In genomic region chr6:135441126-135441871, GRCm38 (mm10) we compare ENCODE assay signal across 10 mouse cellular contexts.
DNase-seq lines count a peak whose midpoint lies in the region; ATAC-seq and TF ChIP-seq lines count a peak whose summit lies in the region.
"Had no signal": no experiment of that assay in that cellular context is flagged by ENCODE, and none has a peak within 500 bp of the region (broad histone marks: within the 10 kb centered on the region; RNA-seq: fewer than 3 reads in every experiment).

No protein-coding gene starts in this region.

- H3K4me1 ChIP-seq in forebrain, embryonic 13.5 days = peaks cover 25% of the 10 kb centered on the region
- H3K4me1 ChIP-seq in hindbrain, embryonic 11.5 days (replicated peaks; ENCODE audit: control insufficient read depth, insufficient read depth, low read length) = no peaks in the 10 kb centered on the region
- H3K4me1 ChIP-seq: liver, embryonic 12.5 days had no signal

- H3K27ac ChIP-seq in forebrain, embryonic 13.5 days = peak overlapping the region; percentile 86
- H3K27ac ChIP-seq in hindbrain, embryonic 11.5 days (ENCODE audit: low read depth, low read length) = no peak overlapping the region
- no peak overlapping the region for H3K27ac ChIP-seq in gastrocnemius, adult 2 months
- H3K27ac ChIP-seq: embryonic facial prominence, embryonic 12.5 days; liver, embryonic 12.5 days had no signal

- no peaks in the 10 kb centered on the region for H3K27me3 ChIP-seq in forebrain, embryonic 13.5 days
- H3K27me3 ChIP-seq in hindbrain, embryonic 11.5 days (ENCODE audit: control insufficient read depth, insufficient read depth, low read length) = no peaks in the 10 kb centered on the region

- H3K4me2 ChIP-seq in forebrain, embryonic 13.5 days = peak overlapping the region; percentile 33
- H3K4me2 ChIP-seq in hindbrain, embryonic 11.5 days (replicated peaks; ENCODE audit: low read depth, low read length) = no peak overlapping the region
- H3K4me2 ChIP-seq: embryonic facial prominence, embryonic 12.5 days; liver, embryonic 12.5 days had no signal

- WGBS in forebrain, embryonic 13.5 days = 37% methylated on average over 11 of the region's 11 CpGs
- 66% methylated on average over 11 of the region's 11 CpGs for WGBS in hindbrain, embryonic 11.5 days

- peaks cover 8% of the 10 kb centered on the region; the same call in 1 of the 2 replicates for H3K9me3 ChIP-seq in forebrain, embryonic 13.5 days (replicated peaks)
- no peaks in the 10 kb centered on the region for H3K9me3 ChIP-seq in hindbrain, embryonic 11.5 days (ENCODE audit: control insufficient read depth, low read length)
- H3K9me3 ChIP-seq: embryonic facial prominence, embryonic 12.5 days; liver, embryonic 12.5 days had no signal

- peak; percentile 15 for DNase-seq in hindbrain, embryonic 11.5 days (ENCODE audit: low spot score)
- DNase-seq in left cerebral cortex, postnatal 10 days (ENCODE audit: extremely low spot score in 1 of 2, low spot score in 2 of 2) = peak; percentile 47 to 61
- DNase-seq in right cerebral cortex, adult 18-20 months = peak; percentile 78
- no peak for DNase-seq in gastrocnemius, adult 2 months
- DNase-seq in lung, adult 18-20 months = no peak
- no peak for DNase-seq in adrenal gland, postnatal 14 days
- DNase-seq: heart, postnatal 36 days had no signal

- H3K4me3 ChIP-seq in forebrain, embryonic 13.5 days = no peak overlapping the region
- no peak overlapping the region for H3K4me3 ChIP-seq in hindbrain, embryonic 11.5 days (ENCODE audit: low read depth, low read length)
- H3K4me3 ChIP-seq in gastrocnemius, adult 2 months = no peak overlapping the region
- H3K4me3 ChIP-seq: embryonic facial prominence, embryonic 12.5 days; liver, embryonic 12.5 days had no signal

- intact Hi-C loops in left cerebral cortex, postnatal 10 days (cut with DNase I) = loop anchor here (5.0 to 10.0 kb wide), 2 partner anchors 386 to 454 kb away; no protein-coding TSS in a partner anchor
- intact Hi-C loops in gastrocnemius, adult 2 months (cut with DNase I) = no loop called here

- ATAC-seq in forebrain, embryonic 13.5 days = peak; percentile 88
- peak; percentile 47; the same call in 1 of the 2 replicates for ATAC-seq in hindbrain, embryonic 11.5 days (ENCODE audit: low FRiP score)
- ATAC-seq: liver, embryonic 12.5 days had no signal

- no peak overlapping the region for H3K9ac ChIP-seq in forebrain, embryonic 13.5 days
- no peak overlapping the region for H3K9ac ChIP-seq in hindbrain, embryonic 11.5 days (ENCODE audit: low read depth, low read length)
- H3K9ac ChIP-seq: embryonic facial prominence, embryonic 12.5 days; liver, embryonic 12.5 days had no signal

- no peaks in the 10 kb centered on the region for H3K36me3 ChIP-seq in forebrain, embryonic 13.5 days (ENCODE audit: poor library complexity, severe bottlenecking)
- no peaks in the 10 kb centered on the region for H3K36me3 ChIP-seq in hindbrain, embryonic 11.5 days (ENCODE audit: control insufficient read depth, insufficient read depth, low read length)
- H3K36me3 ChIP-seq: embryonic facial prominence, embryonic 12.5 days; liver, embryonic 12.5 days had no signal

- TF ChIP-seq CTCF in gastrocnemius, adult 2 months (IDR thresholded peaks at IDR 0.05) = no peak

Comparison
In these comparisons a context has a peak if more than half of its experiments do, and no peak if none do; other contexts are left out.
1. DNase-seq: peak in hindbrain, embryonic 11.5 days (single experiment), left cerebral cortex, postnatal 10 days (2 of 2) and right cerebral cortex, adult 18-20 months (single experiment); none in gastrocnemius, adult 2 months (single experiment), lung, adult 18-20 months (0 of 2) and adrenal gland, postnatal 14 days (single experiment).